Mouse (Mus musculus) limb, embryonic 14.5 days (tissue): Measurements from ENCODE around the gene Ankmy1. TPM values are rescaled to one million over a fixed set of nuclear protein-coding genes. Genes with fewer than 3 reads are reported as not detected.

Experiments
- ATAC-seq: fragments of 200-750 bp; cut with Nextera tagmentation; 2 replicates; pipeline ENCODE4 v1.8.0; 2017; ENCODE audit warnings: low read depth, moderate number of reproducible peaks, moderate TSS enrichment; ENCODE audit not compliant: low FRiP score
- DNase-seq: peaks from one replicate; pipeline ENCODE4 v3.0.0-alpha.2; 2015; ENCODE audit warnings: low spot score
- H3K27ac ChIP-seq: fragments of 300-500 bp; sonication (generic); replicated peaks from 2 replicates; pipeline ENCODE4 v1.5.1; 2014; ENCODE audit warnings: low read depth, mild to moderate bottlenecking, low read length, moderate library complexity, mixed read lengths
- H3K27me3 ChIP-seq: fragments of 300-500 bp; sonication (generic); 2 replicates; pipeline ENCODE4 v1.6.1; 2014; ENCODE audit warnings: low read length, mixed read lengths; ENCODE audit not compliant: control insufficient read depth, insufficient read depth
- H3K36me3 ChIP-seq: fragments of 300-500 bp; sonication (generic); 2 replicates; pipeline ENCODE4 v1.6.1; 2014; ENCODE audit warnings: mild to moderate bottlenecking, low read length, moderate library complexity, mixed read lengths; ENCODE audit not compliant: control insufficient read depth, insufficient read depth
- H3K4me1 ChIP-seq: fragments of 300-500 bp; sonication (generic); 2 replicates; pipeline ENCODE4 v1.6.1; 2014; ENCODE audit warnings: antibody characterized with exemption, low read length, mixed read lengths; ENCODE audit not compliant: control insufficient read depth, insufficient read depth
- H3K4me2 ChIP-seq: fragments of 300-500 bp; sonication (generic); replicated peaks from 2 replicates; pipeline ENCODE4 v1.6.1; 2014; ENCODE audit warnings: low read depth, mild to moderate bottlenecking, low read length, moderate library complexity; ENCODE audit not compliant: severe bottlenecking
- H3K4me3 ChIP-seq: fragments of 300-500 bp; sonication (generic); replicated peaks from 2 replicates; pipeline ENCODE4 v1.5.1; 2014; ENCODE audit warnings: low read length
- H3K9ac ChIP-seq: fragments of 300-500 bp; sonication (generic); 2 replicates; pipeline ENCODE4 v1.6.1; 2014; ENCODE audit warnings: mild to moderate bottlenecking, low read depth, low read length, moderate library complexity; ENCODE audit not compliant: severe bottlenecking
- H3K9me3 ChIP-seq: fragments of 300-500 bp; sonication (generic); 2 replicates; pipeline ENCODE4 v1.6.1; 2016; ENCODE audit warnings: low read length; ENCODE audit not compliant: control insufficient read depth
- POLR2A ChIP-seq: fragments of 200-500 bp; IDR thresholded peaks from 2 replicates; pipeline ENCODE4 v1.8.0; 2012; ENCODE audit warnings: inconsistent platforms, mild to moderate bottlenecking, moderate library complexity, borderline replicate concordance; ENCODE audit not compliant: insufficient read depth, insufficient read length; ENCODE audit errors: extremely low read depth
- WGBS: fragments of 180-500 bp; shearing (Covaris S2); extraction: QIAGEN DNeasy Blood & Tissue Kit; methylation state at CpG from one replicate; pipeline ENCODE4 v1.1.7; 2014; 5-methylcytosine and 5-hydroxymethylcytosine counted together
- polyA plus RNA-seq, 2 experiments: library from polyadenylated mRNA; depleted of rRNA in 1 of 2; stranded (reverse) in 1 of 2; unstranded in 1 of 2; fragments of >200 nt; fragmentation: Nextera tagmentation in 1 of 2; extraction: Ambion mirVana in 1 of 2; gene quantifications; 2 replicates each; pipeline versions ENCODE4 v1.2.1 to v1.2.3; 2012 to 2014

The Ankmy1 gene
- polyA plus RNA-seq (2012; rRNA removed) (0.38 and 0.41 TPM in 2 replicates), polyA plus RNA-seq (2014; fragmentation: Nextera tagmentation; extraction: Ambion mirVana) (0.37 and 0.55 TPM in 2 replicates)

DNA sequence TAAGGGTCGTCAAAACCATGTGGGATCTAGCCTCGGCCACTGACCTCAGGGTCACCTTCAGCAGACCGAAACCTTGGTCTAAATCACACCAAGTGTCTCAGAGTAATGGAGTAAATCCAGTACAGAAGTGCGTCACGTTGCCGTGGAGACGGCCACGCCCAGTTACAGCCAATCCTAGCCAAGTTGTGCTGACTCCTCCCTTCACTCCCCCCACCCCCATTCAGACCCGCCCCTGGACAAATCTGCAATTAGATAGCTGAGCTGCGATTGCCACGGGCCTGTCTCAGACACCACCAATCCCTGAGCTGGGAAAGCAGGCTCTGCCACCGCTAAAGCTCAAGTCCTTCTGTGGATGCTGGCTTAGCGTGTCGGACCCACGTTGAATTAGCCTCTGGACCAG is at the start of gene Ankmy1:
Gene Ankmy1, minus strand, starts transcription at position 121 of the 400 bp plus-strand sequence.
- no peak within 1 kb of the TSS for H3K27ac ChIP-seq
- no peaks in the 10 kb centered on the region for H3K36me3 ChIP-seq
- TF ChIP-seq POLR2A: no peak
- DNase-seq (peak; percentile 82), ATAC-seq (peak; percentile 62)
- no peaks in the 10 kb centered on the region for H3K9me3 ChIP-seq
- H3K4me1 ChIP-seq: peaks cover 2% of the 10 kb centered on the region; the same call in 1 of the 2 replicates
- H3K9ac ChIP-seq: no peak within 1 kb of the TSS; the same call in 1 of the 2 replicates
- peak within 1 kb of the TSS; percentile 15; the same call in 1 of the 2 replicates for H3K4me3 ChIP-seq
- WGBS: 1% methylated on average over 15 of the region's 15 CpGs
- H3K4me2 ChIP-seq: peak within 1 kb of the TSS; percentile 39
- H3K27me3 ChIP-seq: no peaks in the 10 kb centered on the region

GRCm38 (mm10) chr1:92950607-92951006 is 47.9 kb upstream of the Ankmy1 start, which contains the start of gene Gpr35:
TSS of gene Gpr35 (plus strand) at chr1:92950865.
- WGBS: 69% methylated on average over 5 of the region's 5 CpGs
- H3K9ac ChIP-seq: no peak within 1 kb of the TSS
- no peaks in the 10 kb centered on the region for H3K27me3 ChIP-seq
- H3K4me2 ChIP-seq: no peak within 1 kb of the TSS
- H3K4me1 ChIP-seq: no peaks in the 10 kb centered on the region
- ATAC-seq (no peak), DNase-seq (no peak)
- H3K4me3 ChIP-seq: no peak within 1 kb of the TSS
- peaks cover 42% of the 10 kb centered on the region for H3K36me3 ChIP-seq
- TF ChIP-seq POLR2A: no peak
- no peak within 1 kb of the TSS for H3K27ac ChIP-seq
- H3K9me3 ChIP-seq: no peaks in the 10 kb centered on the region

- Histone ChIP-seq H3K4me1 (no peaks in the 10 kb centered on the region), H3K9me3 (no peaks in the 10 kb centered on the region), H3K36me3 (peaks cover 53% of the 10 kb centered on the region), H3K9ac (no peak overlapping the region), H3K4me3 (no peak overlapping the region), H3K27ac (no peak overlapping the region), H3K4me2 (no peak overlapping the region), H3K27me3 (no peaks in the 10 kb centered on the region)
- WGBS: 54% methylated on average over 6 of the region's 6 CpGs
- no peak for TF ChIP-seq POLR2A
- ATAC-seq (no peak), DNase-seq (no peak)
These were observed 46.7 kb upstream of the Ankmy1 start for GRCm38 (mm10) chr1:92949426-92949825.

DNA sequence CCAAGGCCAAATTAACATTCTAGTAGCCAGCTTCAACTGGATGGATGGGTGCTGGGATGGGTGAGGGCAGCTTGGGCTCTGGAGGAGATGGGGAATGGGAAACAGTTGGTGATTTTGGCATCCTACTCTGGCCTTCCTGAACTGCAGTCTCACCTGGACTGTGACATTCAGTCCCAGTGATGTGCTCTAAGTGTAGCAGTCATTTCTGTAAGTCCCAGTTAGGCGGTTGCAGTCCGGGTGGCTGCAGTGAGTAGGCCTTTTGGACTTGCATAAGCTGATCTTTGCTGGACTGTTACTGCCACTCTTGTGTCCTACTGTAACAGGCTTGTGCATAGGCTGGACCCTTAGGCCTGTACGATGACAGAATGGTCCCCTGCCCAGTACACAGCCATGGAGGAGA is 45.3 kb upstream of the Ankmy1 start:
- Histone ChIP-seq H3K4me2 (no peak overlapping the region), H3K9me3 (no peaks in the 10 kb centered on the region), H3K27me3 (no peaks in the 10 kb centered on the region), H3K36me3 (peaks cover 64% of the 10 kb centered on the region), H3K9ac (no peak overlapping the region), H3K4me3 (no peak overlapping the region), H3K4me1 (no peaks in the 10 kb centered on the region), H3K27ac (no peak overlapping the region)
- TF ChIP-seq POLR2A: no peak
- 88% methylated on average over 3 of the region's 3 CpGs for WGBS
- ATAC-seq: no peak
- DNase-seq: no peak

GRCm38 (mm10) chr1:92943219-92943989 is 40.7 kb upstream of the Ankmy1 start:
- TF ChIP-seq POLR2A: no peak
- ATAC-seq: no peak
- H3K9ac ChIP-seq: no peak overlapping the region
- no peaks in the 10 kb centered on the region for H3K4me1 ChIP-seq
- no peaks in the 10 kb centered on the region for H3K27me3 ChIP-seq
- no peak overlapping the region for H3K4me3 ChIP-seq
- no peaks in the 10 kb centered on the region for H3K9me3 ChIP-seq
- DNase-seq: no peak
- H3K27ac ChIP-seq: no peak overlapping the region
- H3K4me2 ChIP-seq: no peak overlapping the region
- H3K36me3 ChIP-seq: peaks cover 89% of the 10 kb centered on the region
- 91% methylated on average over 19 of the region's 19 CpGs for WGBS
